In the genomic region with DNA sequence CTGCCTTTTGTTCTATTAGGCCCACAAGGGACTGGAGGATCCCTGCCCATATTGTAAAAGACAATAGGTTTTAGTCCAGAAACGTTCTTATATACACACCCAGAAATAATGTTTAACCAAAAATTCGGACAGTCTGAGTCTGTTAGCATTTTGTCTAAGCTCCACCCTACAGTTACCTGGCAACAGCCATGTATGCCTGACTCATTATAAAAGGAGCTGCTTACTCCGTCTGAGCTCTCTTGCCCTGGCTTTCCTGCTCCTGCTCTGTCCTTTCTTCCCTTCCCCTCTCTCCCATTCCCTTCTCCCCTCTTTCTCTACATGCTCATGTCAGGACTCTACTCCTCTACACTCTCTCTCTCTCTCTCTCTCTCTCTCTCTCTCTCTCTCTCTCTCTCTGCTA, we compare ENCODE assay signal across 26 mouse cellular contexts.
DNase-seq lines count a peak whose midpoint lies in the region; ATAC-seq and TF ChIP-seq lines count a peak whose summit lies in the region.
"Had no signal": no experiment of that assay in that cellular context is flagged by ENCODE, and none has a peak within 500 bp of the region (broad histone marks: within the 10 kb centered on the region; RNA-seq: fewer than 3 reads in every experiment).

No protein-coding gene starts in this region.

- no peak overlapping the region for H3K9ac ChIP-seq in embryonic facial prominence, embryonic 13.5 days
- no peak overlapping the region for H3K9ac ChIP-seq in forebrain, postnatal 0 days
- no peak overlapping the region for H3K9ac ChIP-seq in forebrain, embryonic 12.5 days
- no peak overlapping the region for H3K9ac ChIP-seq in midbrain, embryonic 14.5 days (replicated peaks; ENCODE audit: low read length)
- H3K9ac ChIP-seq in midbrain, postnatal 0 days (replicated peaks; ENCODE audit: low read length, poor library complexity, severe bottlenecking): no peak overlapping the region
- H3K9ac ChIP-seq: embryonic facial prominence, embryonic 12.5 days; forebrain, embryonic 13.5 days; heart, embryonic 13.5 days; hindbrain, embryonic 12.5 days; hindbrain, embryonic 15.5 days; intestine, embryonic 15.5 days had no signal

- H3K4me1 ChIP-seq in embryonic facial prominence, embryonic 13.5 days: no peaks in the 10 kb centered on the region
- no peaks in the 10 kb centered on the region for H3K4me1 ChIP-seq in embryonic facial prominence, embryonic 10.5 days
- H3K4me1 ChIP-seq in forebrain, postnatal 0 days (ENCODE audit: insufficient read depth): 0 out of 2 replicates have a peak, but pooled peaks cover 3% of the 10 kb centered on the region
- no peaks in the 10 kb centered on the region for H3K4me1 ChIP-seq in forebrain, embryonic 12.5 days
- no peaks in the 10 kb centered on the region for H3K4me1 ChIP-seq in midbrain, embryonic 14.5 days (ENCODE audit: control insufficient read depth, insufficient read depth, low read length)
- 0 out of 2 replicates have a peak, but pooled peaks cover 3% of the 10 kb centered on the region for H3K4me1 ChIP-seq in midbrain, embryonic 10.5 days
- no peaks in the 10 kb centered on the region for H3K4me1 ChIP-seq in midbrain, postnatal 0 days (ENCODE audit: insufficient read depth, low read length)
- H3K4me1 ChIP-seq: embryonic facial prominence, embryonic 12.5 days; forebrain, embryonic 13.5 days; heart, embryonic 10.5 days; heart, embryonic 13.5 days; hindbrain, embryonic 12.5 days; hindbrain, embryonic 15.5 days; intestine, embryonic 15.5 days had no signal

- no peaks in the 10 kb centered on the region for H3K9me3 ChIP-seq in embryonic facial prominence, embryonic 13.5 days
- H3K9me3 ChIP-seq in embryonic facial prominence, embryonic 10.5 days: no peaks in the 10 kb centered on the region
- no peaks in the 10 kb centered on the region for H3K9me3 ChIP-seq in forebrain, postnatal 0 days (ENCODE audit: low read length)
- H3K9me3 ChIP-seq in forebrain, embryonic 12.5 days: no peaks in the 10 kb centered on the region
- H3K9me3 ChIP-seq in midbrain, embryonic 14.5 days (ENCODE audit: control insufficient read depth, low read length): no peaks in the 10 kb centered on the region
- H3K9me3 ChIP-seq in midbrain, embryonic 10.5 days (replicated peaks): no peaks in the 10 kb centered on the region
- no peaks in the 10 kb centered on the region for H3K9me3 ChIP-seq in midbrain, postnatal 0 days (ENCODE audit: low read length)
- H3K9me3 ChIP-seq: embryonic facial prominence, embryonic 12.5 days; forebrain, embryonic 13.5 days; heart, embryonic 10.5 days; heart, embryonic 13.5 days; hindbrain, embryonic 12.5 days; hindbrain, embryonic 15.5 days; intestine, embryonic 15.5 days had no signal

- DNase-seq in embryonic facial prominence, embryonic 10.5 days (ENCODE audit: low spot score): no peak
- peak; percentile 4 for DNase-seq in forebrain, postnatal 0 days
- peak; percentile 28 for DNase-seq in midbrain, embryonic 14.5 days
- DNase-seq in midbrain, embryonic 10.5 days (ENCODE audit: low spot score): no peak
- DNase-seq in midbrain, postnatal 0 days (ENCODE audit: low spot score): peak; percentile 19
- no peak for DNase-seq in urinary bladder, postnatal 4 days (ENCODE audit: low spot score in 2 of 2)
- DNase-seq: adrenal gland, adult 8-10 months; adrenal gland, postnatal 25 days; cerebellum, adult 18-20 months; cerebellum, adult 9-10 months; cerebellum, postnatal 14 days; gastrocnemius, postnatal 10 days; gastrocnemius, postnatal 36 days; heart, adult 2 months; heart, postnatal 14 days; heart, postnatal 4 days had no signal

- no peak overlapping the region for H3K4me3 ChIP-seq in embryonic facial prominence, embryonic 13.5 days
- H3K4me3 ChIP-seq in embryonic facial prominence, embryonic 10.5 days: no peak overlapping the region
- no peak overlapping the region for H3K4me3 ChIP-seq in forebrain, postnatal 0 days (ENCODE audit: low read depth, low read length)
- no peak overlapping the region for H3K4me3 ChIP-seq in forebrain, embryonic 12.5 days (replicated peaks)
- H3K4me3 ChIP-seq in midbrain, embryonic 14.5 days (replicated peaks; ENCODE audit: low read depth, low read length): no peak overlapping the region
- no peak overlapping the region for H3K4me3 ChIP-seq in midbrain, embryonic 10.5 days
- no peak overlapping the region for H3K4me3 ChIP-seq in midbrain, postnatal 0 days (ENCODE audit: low read depth, low read length)
- H3K4me3 ChIP-seq: embryonic facial prominence, embryonic 12.5 days; forebrain, embryonic 13.5 days; heart, adult 2 months; heart, embryonic 10.5 days; heart, embryonic 13.5 days; hindbrain, embryonic 12.5 days; hindbrain, embryonic 15.5 days; intestine, embryonic 15.5 days had no signal

- 0 out of 2 replicates have a peak, but pooled peaks have one; percentile 20 for ATAC-seq in embryonic facial prominence, embryonic 13.5 days (ENCODE audit: insufficient number of reproducible peaks, insufficient read depth, low FRiP score, low TSS enrichment, low read depth)
- ATAC-seq in forebrain, postnatal 0 days: peak; percentile 54; the same call in 1 of the 2 replicates
- no peak for ATAC-seq in forebrain, embryonic 12.5 days (ENCODE audit: low FRiP score)
- ATAC-seq in midbrain, embryonic 14.5 days (ENCODE audit: low FRiP score, low TSS enrichment): no peak; the same call in 1 of the 2 replicates
- ATAC-seq in midbrain, postnatal 0 days (ENCODE audit: low FRiP score): peak; percentile 44; the same call in 1 of the 2 replicates
- ATAC-seq: activated CD4-positive, CD25-positive, alpha-beta regulatory T cell, adult 4 months; forebrain, embryonic 13.5 days; intestine, embryonic 15.5 days had no signal

- no peak overlapping the region for H3K27ac ChIP-seq in embryonic facial prominence, embryonic 13.5 days
- no peak overlapping the region for H3K27ac ChIP-seq in embryonic facial prominence, embryonic 10.5 days (replicated peaks)
- no peak overlapping the region for H3K27ac ChIP-seq in forebrain, postnatal 0 days (ENCODE audit: low read depth, low read length)
- no peak overlapping the region for H3K27ac ChIP-seq in forebrain, embryonic 12.5 days
- H3K27ac ChIP-seq in midbrain, embryonic 14.5 days (replicated peaks; ENCODE audit: low read depth, low read length): no peak overlapping the region
- no peak overlapping the region for H3K27ac ChIP-seq in midbrain, embryonic 10.5 days (replicated peaks)
- H3K27ac ChIP-seq in midbrain, postnatal 0 days (ENCODE audit: low read depth, low read length): no peak overlapping the region
- H3K27ac ChIP-seq: embryonic facial prominence, embryonic 12.5 days; forebrain, embryonic 13.5 days; heart, adult 2 months; heart, embryonic 10.5 days; heart, embryonic 13.5 days; hindbrain, embryonic 12.5 days; hindbrain, embryonic 15.5 days; intestine, embryonic 15.5 days had no signal

- no peak overlapping the region for H3K4me2 ChIP-seq in embryonic facial prominence, embryonic 13.5 days
- no peak overlapping the region for H3K4me2 ChIP-seq in forebrain, postnatal 0 days (ENCODE audit: low read depth)
- no peak overlapping the region for H3K4me2 ChIP-seq in forebrain, embryonic 12.5 days
- H3K4me2 ChIP-seq in midbrain, embryonic 14.5 days (ENCODE audit: low read length): no peak overlapping the region
- H3K4me2 ChIP-seq in midbrain, postnatal 0 days (ENCODE audit: low read depth, low read length, poor library complexity, severe bottlenecking): no peak overlapping the region
- H3K4me2 ChIP-seq: embryonic facial prominence, embryonic 12.5 days; forebrain, embryonic 13.5 days; heart, embryonic 13.5 days; hindbrain, embryonic 12.5 days; hindbrain, embryonic 15.5 days; intestine, embryonic 15.5 days had no signal

- TF ChIP-seq CTCF in forebrain, postnatal 0 days (IDR thresholded peaks at IDR 0.05; ENCODE audit: low read depth): no peak
- no peak for TF ChIP-seq CTCF in midbrain, postnatal 0 days (IDR thresholded peaks at IDR 0.05)

- 56% methylated on average over 3 of the region's 3 CpGs for WGBS in embryonic facial prominence, embryonic 13.5 days
- WGBS in embryonic facial prominence, embryonic 10.5 days: 70% methylated on average over 3 of the region's 3 CpGs
- WGBS in forebrain, postnatal 0 days: 26% methylated on average over 3 of the region's 3 CpGs
- 47% methylated on average over 3 of the region's 3 CpGs for WGBS in forebrain, embryonic 12.5 days
- 43% methylated on average over 3 of the region's 3 CpGs for WGBS in midbrain, embryonic 14.5 days
- 66% methylated on average over 3 of the region's 3 CpGs for WGBS in midbrain, embryonic 10.5 days
- WGBS in midbrain, postnatal 0 days: 28% methylated on average over 3 of the region's 3 CpGs

- no peaks in the 10 kb centered on the region for H3K27me3 ChIP-seq in embryonic facial prominence, embryonic 13.5 days
- no peaks in the 10 kb centered on the region for H3K27me3 ChIP-seq in embryonic facial prominence, embryonic 10.5 days (replicated peaks; ENCODE audit: low read depth, poor library complexity, severe bottlenecking)
- H3K27me3 ChIP-seq in forebrain, postnatal 0 days (ENCODE audit: insufficient read depth, low read length): no peaks in the 10 kb centered on the region
- H3K27me3 ChIP-seq in forebrain, embryonic 12.5 days: no peaks in the 10 kb centered on the region
- H3K27me3 ChIP-seq in midbrain, embryonic 14.5 days (ENCODE audit: control insufficient read depth, insufficient read depth, low read length): no peaks in the 10 kb centered on the region
- H3K27me3 ChIP-seq in midbrain, embryonic 10.5 days (ENCODE audit: low read depth, poor library complexity, severe bottlenecking): no peaks in the 10 kb centered on the region
- H3K27me3 ChIP-seq in midbrain, postnatal 0 days (ENCODE audit: insufficient read depth, low read length): no peaks in the 10 kb centered on the region
- H3K27me3 ChIP-seq: embryonic facial prominence, embryonic 12.5 days; forebrain, embryonic 13.5 days; heart, embryonic 13.5 days; hindbrain, embryonic 12.5 days; hindbrain, embryonic 15.5 days; intestine, embryonic 15.5 days had no signal

- no peaks in the 10 kb centered on the region for H3K36me3 ChIP-seq in embryonic facial prominence, embryonic 13.5 days
- no peaks in the 10 kb centered on the region for H3K36me3 ChIP-seq in embryonic facial prominence, embryonic 10.5 days (replicated peaks)
- H3K36me3 ChIP-seq in forebrain, postnatal 0 days (ENCODE audit: insufficient read depth): no peaks in the 10 kb centered on the region
- H3K36me3 ChIP-seq in forebrain, embryonic 12.5 days (replicated peaks): no peaks in the 10 kb centered on the region
- H3K36me3 ChIP-seq in midbrain, embryonic 14.5 days (ENCODE audit: control insufficient read depth, insufficient read depth, low read length): no peaks in the 10 kb centered on the region
- H3K36me3 ChIP-seq in midbrain, embryonic 10.5 days: no peaks in the 10 kb centered on the region
- no peaks in the 10 kb centered on the region for H3K36me3 ChIP-seq in midbrain, postnatal 0 days (ENCODE audit: insufficient read depth, low read length)
- H3K36me3 ChIP-seq: embryonic facial prominence, embryonic 12.5 days; heart, embryonic 10.5 days; heart, embryonic 13.5 days; hindbrain, embryonic 12.5 days; hindbrain, embryonic 15.5 days; intestine, embryonic 15.5 days had no signal

Comparison
In these comparisons a context has a peak if more than half of its experiments do, and no peak if none do; other contexts are left out.
1. ATAC-seq: peak in embryonic facial prominence, embryonic 13.5 days (single experiment), forebrain, postnatal 0 days (single experiment) and midbrain, postnatal 0 days (single experiment); none in forebrain, embryonic 12.5 days (single experiment) and midbrain, embryonic 14.5 days (single experiment).
2. DNase-seq: peak in forebrain, postnatal 0 days (single experiment), midbrain, embryonic 14.5 days (single experiment) and midbrain, postnatal 0 days (single experiment); none in embryonic facial prominence, embryonic 10.5 days (single experiment), midbrain, embryonic 10.5 days (single experiment) and urinary bladder, postnatal 4 days (0 of 2).